Mouse (Mus musculus) neural tube, embryonic 15.5 days (tissue): ENCODE measurements around the gene Aff1. TPM values are rescaled to one million over a fixed set of nuclear protein-coding genes. Genes with fewer than 3 reads are reported as not detected.
A peak's percentile ranks its signal among the peaks of the same experiment; 100 is the strongest.

Experiments
- ATAC-seq: fragments of 200-750 bp; cut with Nextera tagmentation; 2 replicates; pipeline ENCODE4 v1.8.0; 2017; ENCODE audit warnings: mild to moderate bottlenecking, moderate TSS enrichment, moderate library complexity; ENCODE audit not compliant: low FRiP score
- H3K27ac ChIP-seq: fragments of 300-500 bp; sonication (generic); replicated peaks from 2 replicates; pipeline ENCODE4 v1.5.1; 2015; ENCODE audit warnings: mild to moderate bottlenecking, inconsistent platforms
- H3K27me3 ChIP-seq: fragments of 300-500 bp; sonication (generic); replicated peaks from 2 replicates; pipeline ENCODE4 v1.6.1; 2015; ENCODE audit warnings: inconsistent platforms
- H3K36me3 ChIP-seq: fragments of 300-500 bp; sonication (generic); 2 replicates; pipeline ENCODE4 v1.6.1; 2015; ENCODE audit warnings: inconsistent platforms
- H3K4me1 ChIP-seq: fragments of 300-500 bp; sonication (generic); 2 replicates; pipeline ENCODE4 v1.6.1; 2015; ENCODE audit warnings: inconsistent platforms
- H3K4me2 ChIP-seq: fragments of 300-500 bp; sonication (generic); 2 replicates; pipeline ENCODE4 v1.6.1; 2015; ENCODE audit warnings: inconsistent platforms, mild to moderate bottlenecking, moderate library complexity
- H3K4me3 ChIP-seq: fragments of 300-500 bp; sonication (generic); replicated peaks from 2 replicates; pipeline ENCODE4 v1.5.1; 2015; ENCODE audit warnings: mild to moderate bottlenecking, inconsistent platforms
- H3K9ac ChIP-seq: fragments of 300-500 bp; sonication (generic); replicated peaks from 2 replicates; pipeline ENCODE4 v1.6.1; 2015; ENCODE audit warnings: mild to moderate bottlenecking, inconsistent platforms
- H3K9me3 ChIP-seq: fragments of 300-500 bp; sonication (generic); replicated peaks from 2 replicates; pipeline ENCODE4 v1.6.1; 2016; ENCODE audit warnings: inconsistent platforms
- WGBS: fragments of 180-500 bp; shearing (Covaris S2); methylation state at CpG from one replicate; pipeline ENCODE4 v1.1.7; 2015; ENCODE audit warnings: mixed read lengths; 5-methylcytosine and 5-hydroxymethylcytosine counted together
- polyA plus RNA-seq: library from polyadenylated mRNA; unstranded; fragments of >200 nt; fragmentation: Nextera tagmentation; extraction: Ambion mirVana; gene quantifications from 2 replicates; pipeline ENCODE4 v1.2.1, GENCODE M21; 2015

The Aff1 gene
- polyA plus RNA-seq, 1 experiment from 2014 or later: 1.7 TPM

- no peaks in the 10 kb centered on the region for H3K27me3 ChIP-seq
- no peaks in the 10 kb centered on the region for H3K9me3 ChIP-seq
- H3K27ac ChIP-seq: no peak overlapping the region
- 59% methylated on average over 4 of the region's 4 CpGs for WGBS
- no peak overlapping the region for H3K4me3 ChIP-seq
- no peak overlapping the region for H3K9ac ChIP-seq
- ATAC-seq: no peak
- no peak overlapping the region for H3K4me2 ChIP-seq
- H3K36me3 ChIP-seq: no peaks in the 10 kb centered on the region
- H3K4me1 ChIP-seq: 0 out of 2 replicates have a peak, but pooled peaks cover 6% of the 10 kb centered on the region
Measured at GRCm38 (mm10) chr5:103815249-103815617, 123.1 kb downstream of the Aff1 start.

GRCm38 (mm10) chr5:103816718-103817117 lies 124.5 kb downstream of the Aff1 start:
- Histone ChIP-seq H3K9me3 (no peaks in the 10 kb centered on the region), H3K27ac (no peak overlapping the region), H3K36me3 (no peaks in the 10 kb centered on the region), H3K4me2 (no peak overlapping the region), H3K9ac (no peak overlapping the region), H3K4me1 (0 out of 2 replicates have a peak, but pooled peaks cover 6% of the 10 kb centered on the region), H3K27me3 (no peaks in the 10 kb centered on the region), H3K4me3 (no peak overlapping the region)
- ATAC-seq: no peak
- 91% methylated on average over 3 of the region's 3 CpGs for WGBS

- H3K4me1 ChIP-seq: 0 out of 2 replicates have a peak, but pooled peaks cover 6% of the 10 kb centered on the region
- 18% methylated on average over 1 of the region's 1 CpGs for WGBS
Measured at GRCm38 (mm10) chr5:103817754-103818153, 125.6 kb downstream of the Aff1 start.

GRCm38 (mm10) chr5:103818602-103819001 lies 126.4 kb downstream of the Aff1 start:
- H3K4me2 ChIP-seq: no peak overlapping the region
- H3K36me3 ChIP-seq: no peaks in the 10 kb centered on the region
- no peak overlapping the region for H3K9ac ChIP-seq
- WGBS: 60% methylated on average over 9 of the region's 9 CpGs
- H3K27ac ChIP-seq: no peak overlapping the region
- no peaks in the 10 kb centered on the region for H3K27me3 ChIP-seq
- H3K9me3 ChIP-seq: no peaks in the 10 kb centered on the region
- no peak for ATAC-seq
- H3K4me1 ChIP-seq: 0 out of 2 replicates have a peak, but pooled peaks cover 6% of the 10 kb centered on the region
- H3K4me3 ChIP-seq: no peak overlapping the region

More at GRCm38 (mm10) chr5:103817754-103818153, 125.6 kb downstream of the Aff1 start:
- H3K9ac ChIP-seq: no peak overlapping the region
- no peaks in the 10 kb centered on the region for H3K36me3 ChIP-seq
- H3K4me2 ChIP-seq: no peak overlapping the region
- no peaks in the 10 kb centered on the region for H3K9me3 ChIP-seq
- H3K27ac ChIP-seq: no peak overlapping the region
- no peaks in the 10 kb centered on the region for H3K27me3 ChIP-seq
- no peak overlapping the region for H3K4me3 ChIP-seq
- 0 out of 2 replicates have a peak, but pooled peaks have one; percentile 48 for ATAC-seq

- Histone ChIP-seq H3K9ac (no peak overlapping the region), H3K36me3 (no peaks in the 10 kb centered on the region), H3K27me3 (no peaks in the 10 kb centered on the region), H3K27ac (no peak overlapping the region), H3K4me2 (no peak overlapping the region), H3K4me3 (no peak overlapping the region), H3K9me3 (no peaks in the 10 kb centered on the region), H3K4me1 (0 out of 2 replicates have a peak, but pooled peaks cover 6% of the 10 kb centered on the region)
- ATAC-seq: no peak
- WGBS: 94% methylated on average over 1 of the region's 1 CpGs
Measured at GRCm38 (mm10) chr5:103819674-103820073, 127.5 kb downstream of the Aff1 start.

GRCm38 (mm10) chr5:103821062-103821461 lies 128.9 kb downstream of the Aff1 start:
- Histone ChIP-seq H3K4me1 (0 out of 2 replicates have a peak, but pooled peaks cover 6% of the 10 kb centered on the region), H3K4me3 (no peak overlapping the region), H3K27ac (no peak overlapping the region), H3K36me3 (no peaks in the 10 kb centered on the region), H3K9ac (no peak overlapping the region), H3K9me3 (no peaks in the 10 kb centered on the region), H3K27me3 (no peaks in the 10 kb centered on the region), H3K4me2 (no peak overlapping the region)
- ATAC-seq: no peak
- 85% methylated on average over 9 of the region's 9 CpGs for WGBS

GRCm38 (mm10) chr5:103821500-103822298 lies 129.5 kb downstream of the Aff1 start:
- H3K9ac ChIP-seq: no peak overlapping the region
- no peaks in the 10 kb centered on the region for H3K9me3 ChIP-seq
- no peaks in the 10 kb centered on the region for H3K36me3 ChIP-seq
- H3K4me1 ChIP-seq: 0 out of 2 replicates have a peak, but pooled peaks cover 6% of the 10 kb centered on the region
- no peak for ATAC-seq
- no peak overlapping the region for H3K4me2 ChIP-seq
- H3K4me3 ChIP-seq: no peak overlapping the region
- WGBS: 86% methylated on average over 13 of the region's 13 CpGs
- no peak overlapping the region for H3K27ac ChIP-seq
- H3K27me3 ChIP-seq: no peaks in the 10 kb centered on the region

- Histone ChIP-seq H3K9me3 (no peaks in the 10 kb centered on the region), H3K9ac (no peak overlapping the region), H3K4me3 (no peak overlapping the region), H3K36me3 (no peaks in the 10 kb centered on the region), H3K4me1 (0 out of 2 replicates have a peak, but pooled peaks cover 5% of the 10 kb centered on the region), H3K27ac (no peak overlapping the region), H3K27me3 (no peaks in the 10 kb centered on the region), H3K4me2 (no peak overlapping the region)
- ATAC-seq: no peak
- 89% methylated on average over 5 of the region's 5 CpGs for WGBS
Measured at GRCm38 (mm10) chr5:103822949-103823348, 130.8 kb downstream of the Aff1 start.

- Histone ChIP-seq H3K4me2 (no peak overlapping the region), H3K4me1 (no peaks in the 10 kb centered on the region), H3K36me3 (no peaks in the 10 kb centered on the region), H3K27me3 (no peaks in the 10 kb centered on the region), H3K9ac (no peak overlapping the region), H3K27ac (no peak overlapping the region), H3K9me3 (no peaks in the 10 kb centered on the region), H3K4me3 (no peak overlapping the region)
- 90% methylated on average over 21 of the region's 21 CpGs for WGBS
- ATAC-seq: no peak
Measured at GRCm38 (mm10) chr5:103828304-103828703, 136.1 kb downstream of the Aff1 start.

- ATAC-seq: no peak
- Histone ChIP-seq H3K27ac (no peak overlapping the region), H3K9ac (no peak overlapping the region), H3K36me3 (no peaks in the 10 kb centered on the region), H3K27me3 (no peaks in the 10 kb centered on the region), H3K4me3 (no peak overlapping the region), H3K4me2 (no peak overlapping the region), H3K9me3 (no peaks in the 10 kb centered on the region), H3K4me1 (no peaks in the 10 kb centered on the region)
- 86% methylated on average over 8 of the region's 8 CpGs for WGBS
Measured at GRCm38 (mm10) chr5:103828729-103829128, 136.6 kb downstream of the Aff1 start.

GRCm38 (mm10) chr5:103829158-103829557 lies 137.0 kb downstream of the Aff1 start:
- Histone ChIP-seq H3K36me3 (0 out of 2 replicates have a peak, but pooled peaks cover 3% of the 10 kb centered on the region), H3K4me3 (no peak overlapping the region), H3K9ac (no peak overlapping the region), H3K9me3 (no peaks in the 10 kb centered on the region), H3K27me3 (no peaks in the 10 kb centered on the region), H3K4me2 (no peak overlapping the region), H3K27ac (no peak overlapping the region), H3K4me1 (no peaks in the 10 kb centered on the region)
- no peak for ATAC-seq
- WGBS: 82% methylated on average over 12 of the region's 12 CpGs

GRCm38 (mm10) chr5:103830886-103831285 lies 138.7 kb downstream of the Aff1 start:
- H3K9me3 ChIP-seq: no peaks in the 10 kb centered on the region
- no peak overlapping the region for H3K4me3 ChIP-seq
- no peak overlapping the region for H3K9ac ChIP-seq
- H3K4me2 ChIP-seq: no peak overlapping the region
- 0 out of 2 replicates have a peak, but pooled peaks cover 3% of the 10 kb centered on the region for H3K36me3 ChIP-seq
- no peak for ATAC-seq
- no peaks in the 10 kb centered on the region for H3K4me1 ChIP-seq
- no peaks in the 10 kb centered on the region for H3K27me3 ChIP-seq
- H3K27ac ChIP-seq: no peak overlapping the region
- 96% methylated on average over 1 of the region's 1 CpGs for WGBS
